ENCODE assay signal across 9 mouse cellular contexts in the genomic region with DNA sequence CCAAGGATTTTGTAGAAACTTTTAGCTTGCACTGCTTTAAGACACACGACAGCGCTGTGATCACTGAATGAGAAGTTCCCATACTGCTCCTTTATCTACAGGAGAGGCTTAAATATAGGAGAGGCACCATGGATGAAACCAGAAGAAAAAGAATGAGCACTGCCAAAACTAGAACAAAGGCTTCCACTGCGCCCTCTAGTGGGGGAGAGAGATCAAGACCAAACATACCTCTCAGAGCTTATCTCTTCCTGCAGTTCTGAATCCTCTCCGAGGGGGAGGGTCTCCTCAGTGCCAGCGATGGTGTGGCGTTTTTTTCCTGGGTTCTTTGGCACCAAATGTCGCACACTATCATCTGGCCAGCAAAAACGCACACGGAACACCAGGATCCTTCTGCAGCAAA. TPM values are rescaled to one million over a fixed set of nuclear protein-coding genes. Genes with fewer than 3 reads are reported as not detected.
DNase-seq lines count a peak whose midpoint lies in the region; ATAC-seq and TF ChIP-seq lines count a peak whose summit lies in the region.
"Had no signal": no experiment of that assay in that cellular context is flagged by ENCODE, and none has a peak within 500 bp of the region (broad histone marks: within the 10 kb centered on the region; RNA-seq: fewer than 3 reads in every experiment).

No protein-coding gene starts in this region.

- H3K4me1 ChIP-seq in intestine, embryonic 14.5 days (replicated peaks; ENCODE audit: control insufficient read depth, insufficient read depth, low read length): no peaks in the 10 kb centered on the region
- no peaks in the 10 kb centered on the region for H3K4me1 ChIP-seq in intestine, embryonic 16.5 days (ENCODE audit: control insufficient read depth, insufficient read depth, low read length)
- no peaks in the 10 kb centered on the region for H3K4me1 ChIP-seq in CH12.LX (ENCODE audit: control insufficient read depth in 1 of 2, insufficient read depth in 2 of 2)
- H3K4me1 ChIP-seq: stomach, embryonic 15.5 days had no signal

- no peak overlapping the region for H3K27ac ChIP-seq in intestine, embryonic 14.5 days (ENCODE audit: low read depth)
- H3K27ac ChIP-seq in intestine, embryonic 16.5 days (ENCODE audit: low read length): no peak overlapping the region
- no peak overlapping the region for H3K27ac ChIP-seq in CH12.LX (ENCODE audit: insufficient read depth, low read depth)
- H3K27ac ChIP-seq: stomach, embryonic 15.5 days had no signal

- H3K4me2 ChIP-seq in intestine, embryonic 14.5 days (ENCODE audit: low read length): no peak overlapping the region
- H3K4me2 ChIP-seq in intestine, embryonic 16.5 days (ENCODE audit: low read depth, low read length): no peak overlapping the region
- no peak overlapping the region for H3K4me2 ChIP-seq in CH12.LX (ENCODE audit: insufficient read depth, low read depth, poor library complexity, severe bottlenecking)
- H3K4me2 ChIP-seq: stomach, embryonic 15.5 days had no signal

- DNase-seq in intestine, embryonic 14.5 days (ENCODE audit: low spot score): peak; percentile 51
- DNase-seq in CH12.LX (ENCODE audit: extremely low read depth) (peak; percentile 28), R1 (ENCODE audit: low read depth, low spot score) (peak; percentile 63)
- DNase-seq in kidney, postnatal 14 days: peak; percentile 2
- no peak for DNase-seq in ovary, postnatal 36 days (ENCODE audit: low spot score)
- DNase-seq: heart, postnatal 10 days had no signal

- TF ChIP-seq EP300 in CH12.LX (IDR thresholded peaks at IDR 0.05; ENCODE audit: low read length): no peak

- no peaks in the 10 kb centered on the region for H3K27me3 ChIP-seq in intestine, embryonic 14.5 days (replicated peaks; ENCODE audit: control insufficient read depth, insufficient read depth, low read length)
- no peaks in the 10 kb centered on the region for H3K27me3 ChIP-seq in intestine, embryonic 16.5 days (replicated peaks; ENCODE audit: control insufficient read depth, insufficient read depth, low read length)
- no peaks in the 10 kb centered on the region for H3K27me3 ChIP-seq in CH12.LX (replicated peaks)
- H3K27me3 ChIP-seq: stomach, embryonic 15.5 days had no signal

- TF ChIP-seq RAD21 in CH12.LX (IDR thresholded peaks at IDR 0.05; ENCODE audit: low read depth, low read length): peak; percentile 0

- no peaks in the 10 kb centered on the region for H3K79me2 ChIP-seq in CH12.LX (replicated peaks; ENCODE audit: control insufficient read depth, extremely low read depth, insufficient read depth, poor library complexity, severe bottlenecking)

- dilution Hi-C loops in CH12.LX (cut with MboI; ENCODE audit: extremely low pct_ligation_motif_present, extremely low pct_unique_long_range_greater_than_20kb, low sequenced_read_pairs): no loop called here

- no peak overlapping the region for H3K4me3 ChIP-seq in intestine, embryonic 14.5 days (ENCODE audit: low read depth, low read length)
- H3K4me3 ChIP-seq in intestine, embryonic 16.5 days (ENCODE audit: low read length): no peak overlapping the region
- no peak overlapping the region for H3K4me3 ChIP-seq in CH12.LX (replicated peaks in 1 of 3; ENCODE audit: low read depth in 2 of 3, low read length in 2 of 3, poor library complexity in 1 of 3)
- H3K4me3 ChIP-seq: stomach, embryonic 15.5 days had no signal

- no peaks in the 10 kb centered on the region for H3K36me3 ChIP-seq in intestine, embryonic 14.5 days (ENCODE audit: control insufficient read depth, insufficient read depth, low read length)
- H3K36me3 ChIP-seq in intestine, embryonic 16.5 days (ENCODE audit: control insufficient read depth, insufficient read depth, low read length): no peaks in the 10 kb centered on the region
- no peaks in the 10 kb centered on the region for H3K36me3 ChIP-seq in CH12.LX (replicated peaks in 1 of 2; ENCODE audit: control insufficient read depth in 1 of 2, insufficient read depth in 1 of 2, low read length in 1 of 2)
- H3K36me3 ChIP-seq: stomach, embryonic 15.5 days had no signal

- no peak for TF ChIP-seq POLR2A in CH12.LX (IDR thresholded peaks at IDR 0.05; ENCODE audit: low read depth, low read length)

- H3K9ac ChIP-seq in intestine, embryonic 14.5 days (ENCODE audit: low read length): no peak overlapping the region
- no peak overlapping the region for H3K9ac ChIP-seq in intestine, embryonic 16.5 days (ENCODE audit: low read depth, low read length)
- H3K9ac ChIP-seq in CH12.LX (ENCODE audit: insufficient read depth, low read depth): no peak overlapping the region
- H3K9ac ChIP-seq: stomach, embryonic 15.5 days had no signal

- 68% methylated on average over 9 of the region's 9 CpGs for WGBS in intestine, embryonic 14.5 days
- WGBS in intestine, embryonic 16.5 days: 71% methylated on average over 9 of the region's 9 CpGs

- ATAC-seq in intestine, embryonic 14.5 days (replicated peaks; ENCODE audit: low FRiP score, low TSS enrichment, low read depth): no peak
- no peak for ATAC-seq in intestine, embryonic 16.5 days
- no peak for ATAC-seq in megakaryocyte progenitor cell, adult 5-6 weeks (replicated peaks; ENCODE audit: poor library complexity)

- peak in 1 of 2 experiments; percentile 43; a peak in 2 of 4 replicates for TF ChIP-seq CTCF in CH12.LX (conservative IDR thresholded peaks at IDR 0.05 in 1 of 2, IDR thresholded peaks at IDR 0.05 in 1 of 2; ENCODE audit: low read depth in 2 of 2, low read length in 2 of 2)

- 0 out of 2 replicates have a peak, but pooled peaks cover 2% of the 10 kb centered on the region for H3K9me3 ChIP-seq in intestine, embryonic 14.5 days (ENCODE audit: control insufficient read depth, low read length)
- no peaks in the 10 kb centered on the region for H3K9me3 ChIP-seq in intestine, embryonic 16.5 days (ENCODE audit: control insufficient read depth, low read length)
- H3K9me3 ChIP-seq in CH12.LX (replicated peaks; ENCODE audit: low read length): no peaks in the 10 kb centered on the region
- H3K9me3 ChIP-seq: stomach, embryonic 15.5 days had no signal

- in situ Hi-C loops in CH12.LX (cut with MboI; ENCODE audit: low pct_ligation_motif_present, low pct_unique_long_range_greater_than_20kb, low sequenced_read_pairs): no loop called here

TF ChIP-seq in CH12.LX, 34 proteins besides CTCF, POLR2A, EP300 and RAD21:
- TF ChIP-seq MAX (IDR thresholded peaks at IDR 0.05; ENCODE audit: low read length) (no peak), SMC3 (IDR thresholded peaks at IDR 0.05; ENCODE audit: low read depth, low read length) (peak; percentile 4; the same call in 1 of the 2 replicates)

RNA-seq across cellular contexts. Expression of a gene that starts 22.0 kb away (rescaled TPM):
- polyA plus RNA-seq in intestine, embryonic 14.5 days (2014; fragmentation: Nextera tagmentation; extraction: Ambion mirVana): not detected in 2 replicates
- polyA plus RNA-seq in intestine, embryonic 16.5 days (2015; fragmentation: Nextera tagmentation; extraction: Ambion mirVana): not detected in 2 replicates
- total RNA-seq in CH12.LX (2012; rRNA removed): not detected in 2 replicates
- not detected in 2 replicates for total RNA-seq in CH12.LX (2014; rRNA removed)
- polyA plus RNA-seq in CH12.LX (2012; ENCODE audit: insufficient read length, low read depth): not detected in 2 replicates
- not detected in 2 replicates for total RNA-seq in megakaryocyte progenitor cell, adult 5-6 weeks (2015)
- not detected in 2 replicates for total RNA-seq in megakaryocyte progenitor cell, adult 5-6 weeks (2017)
- total RNA-seq: heart, postnatal 10 days had no signal
- polyA plus RNA-seq: stomach, embryonic 15.5 days had no signal
